Mouse (Mus musculus) intestine, embryonic 14.5 days (tissue): ENCODE data around the gene Steap1. TPM values are rescaled to one million over a fixed set of nuclear protein-coding genes. Genes with fewer than 3 reads are reported as not detected.
A peak's percentile ranks its signal among the peaks of the same experiment; 100 is the strongest.

ENCODE experiments used
- ATAC-seq: fragments of 200-750 bp; cut with Nextera tagmentation; replicated peaks from 2 replicates; pipeline ENCODE4 v1.8.0; 2017; ENCODE audit warnings: low read depth, moderate number of reproducible peaks, moderate TSS enrichment, moderate library complexity; ENCODE audit not compliant: low FRiP score, low TSS enrichment
- DNase-seq: peaks from one replicate; pipeline ENCODE4 v3.0.0-alpha.2; 2018; ENCODE audit warnings: low spot score
- H3K27ac ChIP-seq: fragments of 300-500 bp; sonication (generic); 2 replicates; pipeline ENCODE4 v1.5.1; 2014; ENCODE audit warnings: low read depth, mild to moderate bottlenecking, control low read depth
- H3K27me3 ChIP-seq: fragments of 300-500 bp; sonication (generic); replicated peaks from 2 replicates; pipeline ENCODE4 v1.6.1; 2014; ENCODE audit warnings: low read length, control low read depth; ENCODE audit not compliant: control insufficient read depth, insufficient read depth
- H3K36me3 ChIP-seq: fragments of 300-500 bp; sonication (generic); 2 replicates; pipeline ENCODE4 v1.6.1; 2014; ENCODE audit warnings: low read length, control low read depth; ENCODE audit not compliant: control insufficient read depth, insufficient read depth
- H3K4me1 ChIP-seq: fragments of 300-500 bp; sonication (generic); replicated peaks from 2 replicates; pipeline ENCODE4 v1.6.1; 2014; ENCODE audit warnings: low read length, control low read depth, mixed read lengths; ENCODE audit not compliant: control insufficient read depth, insufficient read depth
- H3K4me2 ChIP-seq: fragments of 300-500 bp; sonication (generic); 2 replicates; pipeline ENCODE4 v1.6.1; 2014; ENCODE audit warnings: low read length
- H3K4me3 ChIP-seq: fragments of 300-500 bp; sonication (generic); 2 replicates; pipeline ENCODE4 v1.5.1; 2014; ENCODE audit warnings: low read depth, low read length, control low read depth, mixed read lengths
- H3K9ac ChIP-seq: fragments of 300-500 bp; sonication (generic); 2 replicates; pipeline ENCODE4 v1.6.1; 2014; ENCODE audit warnings: mild to moderate bottlenecking, low read length
- H3K9me3 ChIP-seq: fragments of 300-500 bp; sonication (generic); 2 replicates; pipeline ENCODE4 v1.6.1; 2016; ENCODE audit warnings: low read length, control low read depth; ENCODE audit not compliant: control insufficient read depth
- WGBS: fragments of 180-500 bp; shearing (Covaris S2); extraction: QIAGEN DNeasy Blood & Tissue Kit; methylation state at CpG from one replicate; pipeline ENCODE4 v1.1.7; 2014; 5-methylcytosine and 5-hydroxymethylcytosine counted together
- polyA plus RNA-seq: library from polyadenylated mRNA; unstranded; fragments of >200 nt; fragmentation: Nextera tagmentation; extraction: Ambion mirVana; gene quantifications from 2 replicates; pipeline ENCODE4 v1.2.1, GENCODE M21; 2014

Gene Steap1
- 6.1 and 6.8 TPM in 2 replicates for polyA plus RNA-seq

DNA sequence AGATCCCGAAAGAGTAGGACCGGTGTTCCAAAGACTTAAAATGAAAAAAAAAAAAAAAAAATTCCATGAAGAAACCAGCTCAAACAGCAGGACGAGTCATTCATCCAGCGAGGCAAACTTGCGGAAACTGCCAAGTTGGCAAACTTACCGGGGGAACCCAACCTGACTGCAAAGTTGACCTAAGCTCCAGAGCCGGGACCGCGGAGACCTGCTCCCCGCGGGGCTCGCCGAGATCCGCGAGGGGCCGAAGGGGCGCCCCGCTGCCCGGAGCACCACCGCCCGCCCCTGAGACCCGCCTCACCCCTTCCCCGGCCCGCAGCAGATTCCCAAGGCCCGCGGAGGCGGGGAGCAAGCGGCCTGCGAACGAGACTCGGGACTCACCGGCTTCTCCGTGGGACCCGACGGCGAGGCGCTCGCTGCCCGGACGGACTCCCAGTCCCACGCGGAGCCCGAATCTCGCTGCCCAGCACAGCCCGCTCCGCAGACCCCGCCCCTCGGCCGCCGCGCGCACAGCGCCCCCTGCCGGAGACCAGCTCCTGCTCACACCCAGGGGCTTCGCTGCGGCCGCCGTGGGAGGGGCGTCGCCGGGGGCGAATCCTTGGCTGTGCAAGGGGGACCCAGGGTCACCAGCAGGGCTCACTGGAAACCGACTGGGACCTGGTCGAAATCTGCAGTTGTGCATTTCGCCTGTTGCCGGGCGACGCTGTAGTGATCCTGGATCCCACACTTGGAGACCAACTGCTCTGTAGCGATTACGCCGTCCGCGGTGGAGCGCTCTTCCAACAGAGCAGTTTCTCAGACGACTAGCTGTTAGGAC lies at the start of gene Steap1:
Gene Steap1, minus strand, starts transcription at position 461 of the 817 bp plus-strand sequence.
- ATAC-seq (peak; percentile 97), DNase-seq (peak; percentile 98)
- no peaks in the 10 kb centered on the region for H3K9me3 ChIP-seq
- no peaks in the 10 kb centered on the region for H3K36me3 ChIP-seq
- H3K9ac ChIP-seq = peak within 1 kb of the TSS; percentile 62
- under 1% methylated on average over 71 of the region's 75 CpGs for WGBS
- peak within 1 kb of the TSS; percentile 88 for H3K4me2 ChIP-seq
- H3K4me3 ChIP-seq = peak within 1 kb of the TSS; percentile 61
- H3K4me1 ChIP-seq = no peaks in the 10 kb centered on the region
- H3K27me3 ChIP-seq = 0 out of 2 replicates have a peak, but pooled peaks cover 4% of the 10 kb centered on the region
- no peak within 1 kb of the TSS for H3K27ac ChIP-seq

DNA sequence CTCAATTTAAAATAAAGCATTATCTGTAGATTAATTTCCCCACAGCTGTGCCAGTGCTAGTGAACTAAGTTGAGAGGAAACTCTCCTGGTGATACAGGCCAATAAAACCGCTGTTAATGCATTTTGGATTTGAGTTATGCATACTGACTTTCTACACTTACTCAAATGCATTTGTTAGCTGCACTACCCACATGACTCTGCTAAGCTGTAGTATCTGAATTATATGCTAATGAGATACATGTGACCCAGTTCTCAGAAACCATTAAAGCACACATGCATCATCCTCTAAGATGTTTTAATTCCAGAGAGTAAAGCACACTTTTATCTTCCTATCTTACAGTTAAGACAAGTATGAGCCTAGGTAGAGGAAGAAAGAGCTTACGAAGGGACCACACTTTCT lies 38.0 kb upstream of the Steap1 start:
- H3K27ac ChIP-seq = no peak overlapping the region
- no peak for DNase-seq
- WGBS = 82% methylated on average over 2 of the region's 2 CpGs
- no peaks in the 10 kb centered on the region for H3K27me3 ChIP-seq
- H3K4me1 ChIP-seq = no peaks in the 10 kb centered on the region
- H3K4me3 ChIP-seq = no peak overlapping the region
- no peaks in the 10 kb centered on the region for H3K9me3 ChIP-seq
- H3K36me3 ChIP-seq = no peaks in the 10 kb centered on the region
- H3K9ac ChIP-seq = no peak overlapping the region
- H3K4me2 ChIP-seq = no peak overlapping the region
- ATAC-seq = no peak

DNA sequence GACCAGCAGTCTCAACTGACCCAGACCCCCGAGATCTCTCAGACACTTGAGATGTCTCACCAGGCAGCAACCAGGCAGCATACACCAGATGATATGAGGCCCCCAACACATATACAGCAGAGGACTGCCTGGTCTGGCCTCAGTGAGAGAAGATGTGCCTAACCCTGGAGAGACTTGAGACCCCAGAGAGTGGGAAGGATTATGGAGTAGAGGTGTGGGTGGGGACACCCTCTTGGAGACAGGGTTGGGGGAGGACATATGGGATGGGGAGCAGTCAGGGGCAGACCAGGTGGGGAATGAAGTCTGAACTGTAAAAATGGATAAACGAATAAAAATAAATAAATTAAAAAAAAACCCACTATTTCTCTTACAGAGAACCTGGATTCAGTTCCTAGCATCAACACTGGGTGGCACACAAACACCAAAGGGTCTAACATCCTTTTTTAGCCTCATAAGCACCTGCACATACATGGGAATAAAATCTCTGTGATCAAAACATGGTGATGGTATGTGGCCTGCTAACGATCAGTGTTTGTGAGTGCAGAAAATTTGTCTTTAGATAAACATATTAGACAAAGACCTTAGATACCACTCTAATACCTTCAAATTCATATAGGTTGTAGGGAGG lies 7.4 kb upstream of the Steap1 start:
- Histone ChIP-seq H3K36me3 (no peaks in the 10 kb centered on the region), H3K9ac (no peak overlapping the region), H3K4me3 (no peak overlapping the region), H3K27ac (no peak overlapping the region), H3K9me3 (no peaks in the 10 kb centered on the region), H3K4me1 (no peaks in the 10 kb centered on the region), H3K27me3 (no peaks in the 10 kb centered on the region), H3K4me2 (no peak overlapping the region)
- no peak for DNase-seq
- no peak for ATAC-seq
- WGBS = 68% methylated on average over 3 of the region's 3 CpGs

DNA sequence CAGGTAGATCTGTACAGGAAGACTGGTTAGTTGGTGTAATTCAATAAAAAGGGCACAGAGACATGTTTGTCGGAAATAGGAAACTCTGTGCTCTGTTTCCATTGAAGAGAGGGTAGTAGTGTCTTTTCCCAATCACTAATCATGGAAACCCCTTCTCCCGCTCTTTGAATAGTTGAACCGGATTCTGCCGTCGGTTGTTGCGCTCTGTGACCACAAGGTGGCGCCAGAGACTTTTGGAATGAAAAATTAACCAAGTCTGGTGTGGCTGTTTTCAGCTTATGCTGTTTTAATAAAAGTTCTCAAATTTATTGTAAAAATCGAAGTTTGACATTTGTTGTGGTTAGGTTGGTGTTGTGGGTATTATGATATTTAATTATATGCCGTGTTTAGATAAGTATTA lies 5.9 kb upstream of the Steap1 start:
- Histone ChIP-seq H3K9ac (no peak overlapping the region), H3K4me1 (no peaks in the 10 kb centered on the region), H3K4me3 (no peak overlapping the region), H3K27ac (no peak overlapping the region), H3K36me3 (no peaks in the 10 kb centered on the region), H3K27me3 (no peaks in the 10 kb centered on the region), H3K4me2 (no peak overlapping the region), H3K9me3 (no peaks in the 10 kb centered on the region)
- DNase-seq (peak; percentile 88), ATAC-seq (no peak; the same call in 1 of the 2 replicates)
- 2% methylated on average over 9 of the region's 9 CpGs for WGBS

DNA sequence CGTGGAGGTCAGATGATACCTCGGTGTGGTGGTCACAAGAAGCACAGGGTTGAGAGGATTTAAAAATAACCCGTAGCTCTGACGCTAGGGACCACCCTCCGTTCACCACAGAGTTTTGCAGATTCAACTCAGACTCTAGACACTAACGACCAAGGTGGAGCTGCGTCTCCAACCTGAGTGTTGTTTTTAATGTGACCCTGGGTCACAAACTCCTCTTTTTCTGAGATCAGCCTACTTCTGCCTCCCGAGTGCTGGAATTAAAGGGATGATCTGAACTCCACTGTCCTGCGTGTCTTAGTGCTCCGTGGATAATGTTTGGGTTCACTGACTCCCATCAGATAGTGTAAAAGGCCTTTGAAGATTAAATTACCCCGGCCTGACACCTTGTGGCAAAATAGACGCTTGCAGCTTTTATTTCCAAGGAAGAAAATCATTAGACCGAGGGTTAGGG lies 671 bp upstream of the Steap1 start:
- no peak overlapping the region for H3K27ac ChIP-seq
- ATAC-seq (peak; percentile 66), DNase-seq (peak; percentile 71)
- H3K4me2 ChIP-seq = peak overlapping the region; percentile 88
- WGBS = 1% methylated on average over 13 of the region's 13 CpGs
- H3K4me1 ChIP-seq = no peaks in the 10 kb centered on the region
- H3K4me3 ChIP-seq = peak overlapping the region; percentile 61
- H3K36me3 ChIP-seq = no peaks in the 10 kb centered on the region
- H3K9me3 ChIP-seq = no peaks in the 10 kb centered on the region
- 0 out of 2 replicates have a peak, but pooled peaks cover 4% of the 10 kb centered on the region for H3K27me3 ChIP-seq
- peak overlapping the region; percentile 62 for H3K9ac ChIP-seq

DNA sequence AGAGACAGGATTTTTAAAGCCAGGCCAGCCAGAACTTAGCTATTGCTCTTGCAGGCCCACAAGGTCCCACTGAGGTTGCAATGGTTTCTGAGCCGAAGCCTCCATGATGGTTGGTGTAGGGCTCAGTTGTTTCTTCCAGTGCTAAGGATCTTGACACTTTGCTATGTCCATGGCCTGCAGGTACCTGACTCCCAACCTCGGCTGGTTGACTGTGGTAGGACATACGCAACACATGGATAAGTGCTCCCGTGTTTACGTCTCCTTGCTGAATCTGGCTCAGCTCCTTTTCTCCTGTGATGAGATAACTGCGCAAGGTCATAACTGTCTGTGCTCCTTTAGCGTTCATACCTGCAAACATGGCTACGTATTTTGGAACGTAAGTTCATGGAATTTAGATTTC lies 14.7 kb downstream of the Steap1 start:
- WGBS = 89% methylated on average over 9 of the region's 9 CpGs

DNA sequence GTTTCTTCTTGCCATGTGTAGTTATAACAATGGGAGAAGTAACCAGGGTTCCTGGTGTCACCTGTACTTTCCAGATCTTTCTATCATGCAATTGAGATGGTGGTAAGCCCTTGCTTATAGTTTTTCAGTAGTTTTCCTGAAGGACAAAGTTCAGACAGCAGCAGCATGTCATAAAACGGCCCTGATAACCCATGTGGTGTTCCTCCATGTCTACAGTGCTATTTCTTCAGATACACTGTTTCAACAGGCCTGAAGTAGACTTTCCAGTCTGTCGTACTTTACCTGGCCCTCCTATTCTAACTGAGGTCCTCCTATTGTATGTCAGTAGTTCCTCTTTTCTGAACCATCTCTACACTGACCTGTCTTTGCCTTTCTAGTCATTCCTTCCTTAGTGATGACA lies 16.3 kb downstream of the Steap1 start:
- H3K27me3 ChIP-seq = no peaks in the 10 kb centered on the region
- H3K4me1 ChIP-seq = no peaks in the 10 kb centered on the region
- no peak overlapping the region for H3K9ac ChIP-seq
- H3K4me2 ChIP-seq = no peak overlapping the region
- H3K9me3 ChIP-seq = no peaks in the 10 kb centered on the region
- ATAC-seq = no peak
- H3K36me3 ChIP-seq = no peaks in the 10 kb centered on the region
- no peak for DNase-seq
- no peak overlapping the region for H3K27ac ChIP-seq
- no peak overlapping the region for H3K4me3 ChIP-seq
- WGBS = 72% methylated on average over 2 of the region's 2 CpGs

More for the DNA sequence above, 14.7 kb downstream of the Steap1 start:
- Histone ChIP-seq H3K4me3 (no peak overlapping the region), H3K9ac (no peak overlapping the region), H3K4me2 (no peak overlapping the region), H3K27me3 (no peaks in the 10 kb centered on the region), H3K27ac (no peak overlapping the region), H3K36me3 (no peaks in the 10 kb centered on the region), H3K9me3 (no peaks in the 10 kb centered on the region), H3K4me1 (no peaks in the 10 kb centered on the region)
- no peak for ATAC-seq
- no peak for DNase-seq

DNA sequence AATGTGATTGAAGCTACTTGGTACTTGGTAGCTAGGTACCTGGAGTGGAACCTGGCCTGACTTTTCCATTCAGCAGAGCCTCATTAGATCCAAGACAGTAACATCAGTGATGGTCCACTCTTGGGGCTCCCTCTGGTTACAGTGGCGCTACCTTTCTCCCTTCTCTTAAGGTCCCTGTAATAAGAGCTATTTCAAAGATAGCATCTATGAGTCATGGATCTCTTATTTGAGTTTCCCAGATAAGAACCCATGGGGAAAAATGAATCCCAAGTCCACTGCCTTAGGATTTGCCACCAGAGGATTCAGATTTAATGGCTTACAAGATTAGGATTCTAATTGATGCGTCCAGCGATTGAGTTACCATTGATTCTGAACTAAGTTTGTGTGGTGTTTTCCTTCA lies 16.9 kb downstream of the Steap1 start:
- no peaks in the 10 kb centered on the region for H3K4me1 ChIP-seq
- H3K4me2 ChIP-seq = no peak overlapping the region
- 88% methylated on average over 3 of the region's 3 CpGs for WGBS
- H3K27me3 ChIP-seq = no peaks in the 10 kb centered on the region
- no peak for DNase-seq
- H3K4me3 ChIP-seq = no peak overlapping the region
- no peaks in the 10 kb centered on the region for H3K36me3 ChIP-seq
- H3K9me3 ChIP-seq = no peaks in the 10 kb centered on the region
- ATAC-seq = no peak
- no peak overlapping the region for H3K27ac ChIP-seq
- no peak overlapping the region for H3K9ac ChIP-seq
